Mouse (Mus musculus) forebrain, embryonic 10.5 days (tissue): ENCODE measurements at regions not wholly inside any gene's neighbourhood (a gene's known extent, or its start where the extent isn't known, plus 50 kb on each side); places are given as distances from the start of the nearest gene placed in this dataset.
A peak's percentile ranks its signal among the peaks of the same experiment; 100 is the strongest.

ENCODE experiments used
- DNase-seq: peaks from one replicate; pipeline ENCODE4 v3.0.0-alpha.2; 2017; ENCODE audit warnings: low spot score; ENCODE audit errors: extremely low spot score
- H3K27ac ChIP-seq: fragments of 300-500 bp; sonication (generic); 2 replicates; pipeline ENCODE4 v1.5.1; 2016; ENCODE audit warnings: mild to moderate bottlenecking
- H3K27me3 ChIP-seq: fragments of 300-500 bp; sonication (generic); 2 replicates; pipeline ENCODE4 v1.6.1; 2016; ENCODE audit warnings: mild to moderate bottlenecking; ENCODE audit not compliant: poor library complexity, severe bottlenecking
- H3K36me3 ChIP-seq: fragments of 300-500 bp; sonication (generic); replicated peaks from 2 replicates; pipeline ENCODE4 v1.6.1; 2016; ENCODE audit warnings: mild to moderate bottlenecking, moderate library complexity
- H3K4me1 ChIP-seq: fragments of 300-500 bp; sonication (generic); 2 replicates; pipeline ENCODE4 v1.6.1; 2016
- H3K4me3 ChIP-seq: fragments of 300-500 bp; sonication (generic); 2 replicates; pipeline ENCODE4 v1.5.1; 2016; ENCODE audit warnings: mild to moderate bottlenecking, moderate library complexity
- H3K9me3 ChIP-seq: fragments of 300-500 bp; sonication (generic); 2 replicates; pipeline ENCODE4 v1.6.1; 2016; ENCODE audit warnings: mild to moderate bottlenecking, moderate library complexity
- WGBS: fragments of 180-500 bp; shearing (Covaris S2); methylation state at CpG from one replicate; pipeline ENCODE4 v1.1.7; 2016; 5-methylcytosine and 5-hydroxymethylcytosine counted together

- H3K36me3 ChIP-seq, result no peaks in the 10 kb centered on the region
- H3K27ac ChIP-seq, result no peak overlapping the region
- no peak for DNase-seq
- H3K4me1 ChIP-seq, result 0 out of 2 replicates have a peak, but pooled peaks cover 3% of the 10 kb centered on the region
- peaks cover 4% of the 10 kb centered on the region; the same call in 1 of the 2 replicates for H3K9me3 ChIP-seq
- H3K27me3 ChIP-seq, result no peaks in the 10 kb centered on the region
- 92% methylated on average over 8 of the region's 8 CpGs for WGBS
- H3K4me3 ChIP-seq, result no peak overlapping the region
Observed at GRCm38 (mm10) chr9:47240950-47241349, 242.4 kb downstream of the Gm4791 start.

DNA sequence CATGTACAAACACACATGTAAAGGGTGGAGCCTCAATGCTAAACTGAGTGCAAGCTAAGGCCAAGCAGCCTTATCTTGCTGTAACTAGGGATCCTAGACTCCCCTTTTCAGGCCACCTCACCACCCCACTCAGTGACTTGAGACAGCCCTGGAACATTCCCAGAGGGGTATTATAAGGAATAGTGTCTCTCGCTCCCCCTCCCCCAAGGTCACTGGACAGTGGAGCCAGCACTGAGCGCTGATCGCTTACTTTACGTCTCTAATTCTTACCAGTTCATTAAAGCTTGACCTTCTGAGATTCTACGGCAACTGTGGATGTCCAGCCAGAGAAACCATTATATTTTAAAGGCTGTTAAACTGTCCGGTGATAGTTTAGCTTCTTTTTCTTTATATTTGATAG is 243.5 kb downstream of the Gm4791 start:
- no peaks in the 10 kb centered on the region for H3K27me3 ChIP-seq
- no peak overlapping the region for H3K4me3 ChIP-seq
- DNase-seq, result no peak
- H3K4me1 ChIP-seq, result 0 out of 2 replicates have a peak, but pooled peaks cover 3% of the 10 kb centered on the region
- no peak overlapping the region for H3K27ac ChIP-seq
- 87% methylated on average over 6 of the region's 6 CpGs for WGBS
- peaks cover 4% of the 10 kb centered on the region; the same call in 1 of the 2 replicates for H3K9me3 ChIP-seq
- no peaks in the 10 kb centered on the region for H3K36me3 ChIP-seq

DNA sequence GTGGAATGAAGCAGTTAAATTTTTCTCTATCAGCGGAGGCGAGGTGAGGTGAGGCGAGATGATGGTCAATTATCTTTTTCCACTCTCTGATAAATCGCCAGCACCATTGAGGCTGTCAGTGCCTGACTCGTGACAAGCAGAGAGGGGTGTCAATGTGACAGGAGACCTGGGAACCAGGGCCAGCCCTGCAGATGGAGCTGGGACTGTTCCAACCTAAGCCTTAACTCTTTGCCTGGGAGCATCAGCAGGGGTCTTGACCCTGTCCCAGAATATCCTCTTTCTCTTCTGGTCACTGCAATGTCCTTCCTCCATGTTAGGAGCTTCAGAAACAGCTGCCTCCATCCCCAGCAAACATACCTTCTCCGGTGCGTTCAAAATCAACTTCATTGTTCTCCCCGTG is 244.0 kb downstream of the Gm4791 start:
- Histone ChIP-seq H3K4me1 (0 out of 2 replicates have a peak, but pooled peaks cover 3% of the 10 kb centered on the region), H3K9me3 (peaks cover 4% of the 10 kb centered on the region; the same call in 1 of the 2 replicates), H3K36me3 (no peaks in the 10 kb centered on the region), H3K27ac (no peak overlapping the region), H3K27me3 (no peaks in the 10 kb centered on the region), H3K4me3 (no peak overlapping the region)
- DNase-seq, result no peak
- 86% methylated on average over 8 of the region's 8 CpGs for WGBS

- H3K4me1 ChIP-seq, result peaks cover 8% of the 10 kb centered on the region
- H3K27ac ChIP-seq, result no peak overlapping the region
- H3K36me3 ChIP-seq, result no peaks in the 10 kb centered on the region
- H3K9me3 ChIP-seq, result peaks cover 7% of the 10 kb centered on the region; the same call in 1 of the 2 replicates
- H3K4me3 ChIP-seq, result no peak overlapping the region
- no peak for DNase-seq
- WGBS, result 83% methylated on average over 3 of the region's 3 CpGs
- no peaks in the 10 kb centered on the region for H3K27me3 ChIP-seq
Observed at GRCm38 (mm10) chr9:47249029-47249428, 250.5 kb downstream of the Gm4791 start.

GRCm38 (mm10) chr9:47251160-47251559 is 252.6 kb downstream of the Gm4791 start:
- 91% methylated on average over 2 of the region's 2 CpGs for WGBS
- Histone ChIP-seq H3K27ac (no peak overlapping the region), H3K9me3 (peaks cover 2% of the 10 kb centered on the region; the same call in 1 of the 2 replicates), H3K4me1 (peaks cover 12% of the 10 kb centered on the region), H3K4me3 (no peak overlapping the region), H3K27me3 (no peaks in the 10 kb centered on the region), H3K36me3 (no peaks in the 10 kb centered on the region)
- no peak for DNase-seq

DNA sequence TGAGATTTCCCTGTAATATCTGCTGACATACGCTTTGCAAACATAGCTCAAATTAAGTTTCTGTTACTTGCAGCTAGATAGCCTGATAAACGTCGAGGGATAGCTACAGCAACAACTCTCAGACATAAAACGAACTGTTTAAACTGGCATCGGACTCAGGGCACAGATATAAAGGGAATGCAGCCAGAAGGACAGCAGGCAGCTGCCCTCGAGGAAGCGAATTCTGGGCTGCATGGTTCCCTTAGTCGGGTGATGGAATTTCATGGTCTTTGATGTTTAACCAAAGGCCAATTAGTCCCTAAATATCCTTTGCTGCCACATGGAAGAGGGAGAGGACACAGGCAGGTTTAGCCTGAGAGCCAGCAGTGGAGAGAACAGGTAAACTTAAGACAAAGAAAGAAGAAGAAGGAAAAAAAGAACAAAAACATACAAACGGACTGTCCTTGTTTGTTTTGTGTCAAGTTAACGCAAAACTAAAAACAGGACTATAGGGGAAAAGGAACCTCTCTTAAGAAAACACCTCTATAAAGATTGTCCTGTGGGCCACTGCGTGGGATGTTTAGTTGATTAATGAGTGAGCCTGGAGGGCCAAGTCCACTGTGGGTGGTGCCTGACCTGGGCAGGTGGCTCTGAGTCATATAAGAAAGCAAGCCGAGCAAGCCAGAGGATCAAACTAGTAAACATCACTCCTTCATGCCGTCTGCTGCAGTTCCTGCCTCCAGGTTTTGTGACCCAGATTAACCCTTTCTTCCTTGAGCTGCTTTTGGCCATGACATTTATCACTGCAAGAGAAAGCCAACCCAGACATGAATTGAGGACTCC is 255.5 kb downstream of the Gm4791 start:
- Histone ChIP-seq H3K27me3 (no peaks in the 10 kb centered on the region), H3K9me3 (peaks cover 2% of the 10 kb centered on the region; the same call in 1 of the 2 replicates), H3K27ac (no peak overlapping the region), H3K4me3 (no peak overlapping the region), H3K36me3 (no peaks in the 10 kb centered on the region), H3K4me1 (peaks cover 12% of the 10 kb centered on the region)
- WGBS, result 69% methylated on average over 13 of the region's 13 CpGs
- no peak for DNase-seq

DNA sequence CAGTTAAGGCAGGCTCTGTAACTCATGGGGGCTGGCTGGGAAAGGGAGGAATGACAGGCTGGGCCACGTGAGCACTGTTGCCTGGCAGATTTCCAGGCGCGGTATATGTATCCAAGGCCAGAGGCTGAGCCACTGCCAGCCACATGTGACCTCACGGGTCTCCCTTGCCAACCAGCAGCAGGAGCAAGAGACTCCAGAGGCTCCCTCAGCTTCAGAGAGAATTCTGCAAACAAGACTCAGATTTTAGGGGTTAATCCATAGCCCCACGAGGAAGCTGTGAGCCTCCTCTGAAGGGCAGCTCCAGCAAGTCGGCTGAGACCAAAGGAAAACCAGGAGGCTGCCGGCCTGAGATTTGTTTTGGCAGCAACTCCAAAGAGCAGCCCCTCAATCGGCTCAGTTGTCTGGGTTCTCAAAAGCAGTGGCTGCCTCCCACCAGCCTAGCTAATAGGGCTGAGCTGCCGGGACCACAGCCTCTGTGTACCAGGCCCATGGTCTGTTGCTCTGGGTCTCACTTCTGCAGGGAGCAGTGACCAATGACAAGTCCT is 264.0 kb upstream of the Cadm1 start:
- no peaks in the 10 kb centered on the region for H3K9me3 ChIP-seq

GRCm38 (mm10) chr9:47276303-47277005 is 253.5 kb upstream of the Cadm1 start:
- WGBS, result 49% methylated on average over 12 of the region's 12 CpGs
- H3K9me3 ChIP-seq, result no peaks in the 10 kb centered on the region
- H3K4me3 ChIP-seq, result no peak overlapping the region
- no peak for DNase-seq
- H3K27me3 ChIP-seq, result peaks cover 51% of the 10 kb centered on the region
- no peaks in the 10 kb centered on the region for H3K36me3 ChIP-seq
- H3K27ac ChIP-seq, result peak overlapping the region; percentile 13; the same call in 1 of the 2 replicates
- peaks cover 46% of the 10 kb centered on the region for H3K4me1 ChIP-seq

More for the DNA sequence above, 264.0 kb upstream of the Cadm1 start:
- Histone ChIP-seq H3K4me3 (no peak overlapping the region), H3K36me3 (no peaks in the 10 kb centered on the region), H3K4me1 (peaks cover 10% of the 10 kb centered on the region; the same call in 1 of the 2 replicates), H3K27ac (no peak overlapping the region), H3K27me3 (no peaks in the 10 kb centered on the region)
- no peak for DNase-seq
- WGBS, result 74% methylated on average over 9 of the region's 9 CpGs

DNA sequence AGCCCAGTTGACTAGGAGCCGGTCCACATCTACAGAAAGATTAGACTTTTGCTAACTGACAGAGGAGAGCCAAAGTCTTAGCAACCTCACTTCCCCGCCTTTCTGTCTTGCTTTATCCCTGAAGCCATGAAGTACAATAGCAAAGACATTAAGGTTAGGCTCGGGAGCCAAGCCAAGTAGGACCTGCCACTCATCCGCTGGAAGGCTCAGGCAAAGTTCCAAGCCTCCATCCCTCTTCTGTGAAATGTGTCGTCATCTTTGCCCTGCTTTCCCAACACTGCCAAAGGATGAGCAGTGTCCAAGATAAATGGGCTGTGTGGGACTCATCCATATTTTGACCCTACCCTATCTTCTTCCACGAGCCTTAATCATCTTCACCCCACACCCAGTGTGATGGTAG is 250.6 kb upstream of the Cadm1 start:
- peaks cover 69% of the 10 kb centered on the region for H3K27me3 ChIP-seq
- peak overlapping the region; percentile 84 for H3K27ac ChIP-seq
- peaks cover 74% of the 10 kb centered on the region for H3K4me1 ChIP-seq
- no peaks in the 10 kb centered on the region for H3K36me3 ChIP-seq
- H3K9me3 ChIP-seq, result no peaks in the 10 kb centered on the region
- H3K4me3 ChIP-seq, result peak overlapping the region; percentile 16; the same call in 1 of the 2 replicates
- WGBS, result 73% methylated on average over 6 of the region's 6 CpGs
- no peak for DNase-seq

DNA sequence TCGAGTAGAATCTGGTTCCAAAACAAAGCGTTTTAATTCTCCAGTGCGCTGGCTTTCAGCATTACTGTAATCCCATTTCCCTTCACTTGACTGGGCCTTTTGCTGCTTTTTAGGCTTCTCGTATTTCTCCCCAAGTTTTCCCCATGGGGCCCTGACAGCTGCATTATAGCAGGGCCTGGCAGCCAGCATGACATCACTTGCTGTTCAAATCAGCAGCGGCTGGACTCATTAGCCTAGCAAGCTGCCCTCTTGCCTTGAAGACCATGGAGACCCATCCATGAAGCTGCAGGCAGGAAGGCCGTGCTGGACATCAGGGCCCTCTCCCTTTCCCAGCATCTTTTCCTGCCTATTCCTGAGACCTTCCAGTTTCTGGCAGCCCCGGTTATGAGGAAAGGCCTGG is 249.8 kb upstream of the Cadm1 start:
- WGBS, result 23% methylated on average over 7 of the region's 7 CpGs
- peaks cover 71% of the 10 kb centered on the region for H3K4me1 ChIP-seq
- peak; percentile 79 for DNase-seq

GRCm38 (mm10) chr9:47280598-47280997 is 249.4 kb upstream of the Cadm1 start:
- WGBS, result 15% methylated on average over 8 of the region's 8 CpGs
- peaks cover 67% of the 10 kb centered on the region for H3K4me1 ChIP-seq
- no peaks in the 10 kb centered on the region for H3K9me3 ChIP-seq
- H3K27me3 ChIP-seq, result peaks cover 59% of the 10 kb centered on the region
- peak; percentile 61 for DNase-seq
- no peaks in the 10 kb centered on the region for H3K36me3 ChIP-seq
- peak overlapping the region; percentile 16 for H3K4me3 ChIP-seq
- peak overlapping the region; percentile 84 for H3K27ac ChIP-seq

More for the DNA sequence above, 249.8 kb upstream of the Cadm1 start:
- H3K4me3 ChIP-seq, result peak overlapping the region; percentile 16
- peaks cover 63% of the 10 kb centered on the region for H3K27me3 ChIP-seq
- peak overlapping the region; percentile 84 for H3K27ac ChIP-seq
- no peaks in the 10 kb centered on the region for H3K36me3 ChIP-seq
- no peaks in the 10 kb centered on the region for H3K9me3 ChIP-seq

DNA sequence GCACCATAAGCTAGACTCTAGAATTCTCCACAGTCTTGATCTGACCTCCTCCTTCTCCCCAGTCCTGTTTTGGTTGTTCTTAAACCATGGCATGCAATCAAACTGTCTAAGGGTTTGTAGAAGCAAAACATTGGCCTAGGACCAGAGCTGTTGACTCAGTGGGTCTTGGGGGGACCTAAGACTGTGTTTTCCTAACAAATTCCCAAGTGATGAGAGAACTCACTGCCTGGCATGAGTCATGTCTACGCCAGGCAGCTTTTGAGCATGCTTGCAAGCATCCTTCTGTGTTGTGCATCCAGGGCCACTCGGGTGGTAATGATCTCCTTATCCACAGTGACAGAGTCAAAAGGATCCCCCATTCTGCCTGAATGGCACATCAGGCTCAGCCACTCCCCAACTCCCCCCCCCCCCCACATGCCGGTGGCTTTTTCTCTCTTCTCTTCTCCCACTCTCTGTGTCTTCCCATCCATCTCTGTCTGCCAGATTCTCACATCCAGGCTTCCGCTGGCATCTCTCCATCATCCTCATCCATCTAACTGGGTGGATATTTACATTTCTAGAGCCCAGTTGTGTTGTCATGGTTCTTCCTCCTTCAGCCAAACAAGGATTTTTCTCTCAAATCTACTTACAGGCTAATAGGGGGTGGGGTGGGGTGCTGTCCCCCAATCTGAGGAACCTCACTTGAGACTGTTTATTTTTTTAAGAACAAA is 246.1 kb upstream of the Cadm1 start:
- H3K9me3 ChIP-seq, result no peaks in the 10 kb centered on the region
- H3K27me3 ChIP-seq, result peaks cover 36% of the 10 kb centered on the region
- no peak overlapping the region for H3K4me3 ChIP-seq
- no peak overlapping the region for H3K27ac ChIP-seq
- H3K36me3 ChIP-seq, result no peaks in the 10 kb centered on the region
- 83% methylated on average over 4 of the region's 4 CpGs for WGBS
- DNase-seq, result no peak
- H3K4me1 ChIP-seq, result peaks cover 70% of the 10 kb centered on the region
